Mouse (Mus musculus) heart, postnatal 0 days (tissue): ENCODE measurements around the gene Kansl1. TPM values are rescaled to one million over a fixed set of nuclear protein-coding genes. Genes with fewer than 3 reads are reported as not detected.

ENCODE experiments used
- ATAC-seq: fragments of 200-750 bp; cut with Nextera tagmentation; 2 replicates; pipeline ENCODE4 v1.8.0; 2017; ENCODE audit warnings: low read depth, moderate number of reproducible peaks, moderate library complexity; ENCODE audit not compliant: insufficient read depth
- DNase-seq: peaks from one replicate; pipeline ENCODE4 v3.0.0-alpha.2; 2016; ENCODE audit warnings: low spot score
- H3K27ac ChIP-seq: fragments of 300-500 bp; sonication (generic); 2 replicates; pipeline ENCODE4 v1.5.1; 2014; ENCODE audit warnings: low read depth, mild to moderate bottlenecking
- H3K27me3 ChIP-seq: fragments of 300-500 bp; sonication (generic); 2 replicates; pipeline ENCODE4 v1.6.1; 2014; ENCODE audit warnings: low read length, mixed read lengths; ENCODE audit not compliant: control insufficient read depth, insufficient read depth
- H3K36me3 ChIP-seq: fragments of 300-500 bp; sonication (generic); replicated peaks from 2 replicates; pipeline ENCODE4 v1.6.1; 2014; ENCODE audit warnings: low read length, mixed read lengths; ENCODE audit not compliant: control insufficient read depth, insufficient read depth
- H3K4me1 ChIP-seq: fragments of 300-500 bp; sonication (generic); 2 replicates; pipeline ENCODE4 v1.6.1; 2014; ENCODE audit warnings: antibody characterized with exemption; ENCODE audit not compliant: control insufficient read depth, insufficient read depth
- H3K4me2 ChIP-seq: fragments of 300-500 bp; sonication (generic); 2 replicates; pipeline ENCODE4 v1.6.1; 2014; ENCODE audit warnings: low read depth, mild to moderate bottlenecking, low read length, moderate library complexity
- H3K4me3 ChIP-seq: fragments of 300-500 bp; sonication (generic); 2 replicates; pipeline ENCODE4 v1.5.1; 2014; ENCODE audit warnings: low read depth, low read length
- H3K9ac ChIP-seq: fragments of 300-500 bp; sonication (generic); replicated peaks from 2 replicates; pipeline ENCODE4 v1.6.1; 2014; ENCODE audit warnings: low read depth, low read length, mixed read lengths
- H3K9me3 ChIP-seq: fragments of 300-500 bp; sonication (generic); replicated peaks from 2 replicates; pipeline ENCODE4 v1.6.1; 2016; ENCODE audit warnings: low read length; ENCODE audit not compliant: control insufficient read depth
- CTCF ChIP-seq: IDR thresholded peaks from 2 replicates; pipeline ENCODE4 v1.5.1; 2016; ENCODE audit warnings: antibody characterized with exemption, control low read depth, low read depth
- EP300 ChIP-seq: IDR thresholded peaks from 2 replicates; pipeline ENCODE4 v1.6.1; 2016; ENCODE audit warnings: antibody characterized with exemption, low read depth
- whole genome bisulfite sequencing: fragments of 180-500 bp; shearing (Covaris S2); extraction: QIAGEN DNeasy Blood & Tissue Kit; methylation state at CpG from one replicate; pipeline ENCODE4 v1.1.7; 2014; 5-methylcytosine and 5-hydroxymethylcytosine counted together
- polyA plus RNA-seq: library from polyadenylated mRNA; unstranded; fragments of >200 nt; fragmentation: Nextera tagmentation; extraction: Ambion mirVana; gene quantifications from 2 replicates; pipeline ENCODE4 v1.2.1, GENCODE M21; 2015
- total RNA-seq: library from RNA; depleted of rRNA; stranded (reverse); fragments of >200 nt; gene quantifications from 2 replicates; pipeline ENCODE4 v1.2.3, GENCODE M21; 2014; ENCODE audit warnings: low replicate concordance; rRNA removed

Kansl1 gene
- total RNA-seq (33.5 and 34.7 TPM in 2 replicates), polyA plus RNA-seq (7.5 and 8.3 TPM in 2 replicates)

DNA sequence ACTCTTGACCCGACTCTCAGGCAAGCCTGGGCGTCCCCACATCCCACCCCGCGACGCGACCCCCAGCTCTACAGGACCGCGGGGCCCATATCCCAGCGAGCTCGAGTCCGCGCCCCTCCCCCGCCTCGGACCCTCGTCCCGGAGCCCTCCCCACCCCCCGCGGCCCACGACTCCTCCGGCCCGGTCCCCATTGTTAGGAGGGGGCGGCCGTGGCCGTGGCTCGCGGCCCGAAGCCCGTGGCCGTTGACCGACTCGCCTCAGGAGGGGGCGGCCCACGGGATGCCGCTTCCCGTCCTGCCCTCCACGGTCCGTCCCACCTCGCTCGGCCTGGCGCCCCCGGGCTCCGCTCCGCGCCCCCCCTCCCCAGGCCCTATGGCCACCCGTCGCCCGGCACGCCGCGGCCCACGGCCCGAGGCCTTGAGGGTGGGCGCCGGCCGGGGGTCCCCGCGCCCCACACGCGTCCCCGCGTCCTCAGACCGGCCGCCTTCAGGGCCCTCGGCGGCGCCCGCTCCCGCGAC is at the start of gene Kansl1:
TSS of gene Kansl1 (minus strand) at position 111 of the 518 bp plus-strand sequence.
- Histone ChIP-seq H3K9ac (peak within 1 kb of the TSS; percentile 92), H3K4me3 (peak within 1 kb of the TSS; percentile 97), H3K9me3 (no peaks in the 10 kb centered on the region), H3K4me1 (peaks cover 3% of the 10 kb centered on the region; the same call in 1 of the 2 replicates), H3K36me3 (no peaks in the 10 kb centered on the region), H3K4me2 (peak within 1 kb of the TSS; percentile 83), H3K27me3 (no peaks in the 10 kb centered on the region), H3K27ac (peak within 1 kb of the TSS; percentile 44; the same call in 1 of the 2 replicates)
- TF ChIP-seq CTCF (no peak), EP300 (no peak)
- under 1% methylated on average over 59 of the region's 69 CpGs for WGBS
- DNase-seq (no peak), ATAC-seq (peak; percentile 80)

DNA sequence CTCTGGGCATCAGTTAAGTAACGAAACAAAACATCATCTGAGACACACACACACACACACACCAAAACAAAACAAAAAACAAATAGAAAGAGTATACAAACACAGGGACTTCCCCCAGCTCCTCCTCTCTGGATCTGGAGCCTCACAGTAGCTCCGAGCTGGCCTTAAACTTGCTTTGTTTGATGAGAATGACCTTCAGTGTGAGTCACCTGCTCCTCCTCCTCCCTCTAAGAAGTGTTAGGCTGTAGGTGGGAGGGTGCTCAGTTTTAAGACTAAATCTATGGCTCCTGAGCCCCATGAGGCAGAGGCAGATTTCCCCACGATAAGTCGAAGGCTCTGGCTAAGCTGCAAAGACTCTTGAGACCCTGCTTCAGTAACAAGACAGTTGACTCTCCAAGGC is 43.8 kb upstream of the Kansl1 start:
- no peak overlapping the region for H3K4me2 ChIP-seq
- H3K36me3 ChIP-seq: peaks cover 85% of the 10 kb centered on the region
- H3K9me3 ChIP-seq: no peaks in the 10 kb centered on the region
- no peak overlapping the region for H3K4me3 ChIP-seq
- no peaks in the 10 kb centered on the region for H3K4me1 ChIP-seq
- H3K27me3 ChIP-seq: no peaks in the 10 kb centered on the region
- TF ChIP-seq CTCF: no peak
- no peak for TF ChIP-seq EP300
- H3K9ac ChIP-seq: no peak overlapping the region
- WGBS: 82% methylated on average over 4 of the region's 4 CpGs
- ATAC-seq: no peak
- no peak for DNase-seq
- H3K27ac ChIP-seq: no peak overlapping the region

DNA sequence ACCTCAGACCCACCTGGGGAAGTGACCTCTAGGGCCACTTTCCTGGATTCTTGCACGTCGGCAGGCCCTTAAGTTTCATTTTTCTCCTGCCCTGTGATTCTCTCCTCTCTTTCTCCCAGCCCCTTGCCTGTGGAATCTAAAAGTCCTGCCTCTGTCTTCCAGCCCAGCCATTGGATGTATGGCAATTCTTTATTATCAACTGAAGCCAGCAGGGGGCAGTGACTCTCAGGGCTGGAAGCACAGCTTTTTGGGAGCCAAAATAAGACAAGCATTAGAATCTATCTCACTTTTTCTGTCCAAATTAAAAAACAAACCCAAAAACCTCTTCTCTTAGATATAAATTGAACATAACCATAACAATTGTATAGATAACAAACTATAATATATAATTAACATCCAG is 41.9 kb upstream of the Kansl1 start:
- peak; percentile 70 for TF ChIP-seq CTCF
- no peak for TF ChIP-seq EP300
- peaks cover 85% of the 10 kb centered on the region for H3K36me3 ChIP-seq
- 81% methylated on average over 2 of the region's 2 CpGs for WGBS
- no peaks in the 10 kb centered on the region for H3K27me3 ChIP-seq
- no peaks in the 10 kb centered on the region for H3K9me3 ChIP-seq
- DNase-seq (peak; percentile 28), ATAC-seq (no peak)
- no peak overlapping the region for H3K27ac ChIP-seq
- no peak overlapping the region for H3K4me3 ChIP-seq
- H3K4me2 ChIP-seq: no peak overlapping the region
- H3K9ac ChIP-seq: no peak overlapping the region
- no peaks in the 10 kb centered on the region for H3K4me1 ChIP-seq

DNA sequence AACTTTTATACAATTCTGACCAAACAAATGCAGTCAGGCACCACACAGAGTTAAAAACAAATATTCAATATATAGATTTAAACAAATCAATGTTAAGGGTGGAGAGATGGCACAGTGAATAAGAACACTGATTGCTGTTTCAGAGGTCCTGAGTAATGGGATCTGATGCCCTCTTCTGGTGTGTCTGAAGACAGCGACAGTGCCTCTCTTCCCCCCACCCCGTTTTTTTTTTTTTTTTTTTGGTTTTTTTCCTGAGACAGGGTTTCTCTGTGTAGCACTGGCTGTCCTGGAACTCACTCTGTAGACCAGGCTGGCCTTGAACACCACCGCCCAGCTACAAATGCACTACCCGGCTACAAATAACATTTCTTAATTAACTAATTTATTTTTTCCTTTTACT is 39.8 kb upstream of the Kansl1 start:
- H3K4me1 ChIP-seq: no peaks in the 10 kb centered on the region
- TF ChIP-seq EP300 (no peak), CTCF (no peak)
- H3K27ac ChIP-seq: no peak overlapping the region
- DNase-seq: no peak
- no peak overlapping the region for H3K4me3 ChIP-seq
- peaks cover 84% of the 10 kb centered on the region for H3K36me3 ChIP-seq
- H3K9me3 ChIP-seq: no peaks in the 10 kb centered on the region
- H3K4me2 ChIP-seq: no peak overlapping the region
- 92% methylated on average over 4 of the region's 4 CpGs for WGBS
- H3K27me3 ChIP-seq: no peaks in the 10 kb centered on the region
- H3K9ac ChIP-seq: no peak overlapping the region
- ATAC-seq: no peak

DNA sequence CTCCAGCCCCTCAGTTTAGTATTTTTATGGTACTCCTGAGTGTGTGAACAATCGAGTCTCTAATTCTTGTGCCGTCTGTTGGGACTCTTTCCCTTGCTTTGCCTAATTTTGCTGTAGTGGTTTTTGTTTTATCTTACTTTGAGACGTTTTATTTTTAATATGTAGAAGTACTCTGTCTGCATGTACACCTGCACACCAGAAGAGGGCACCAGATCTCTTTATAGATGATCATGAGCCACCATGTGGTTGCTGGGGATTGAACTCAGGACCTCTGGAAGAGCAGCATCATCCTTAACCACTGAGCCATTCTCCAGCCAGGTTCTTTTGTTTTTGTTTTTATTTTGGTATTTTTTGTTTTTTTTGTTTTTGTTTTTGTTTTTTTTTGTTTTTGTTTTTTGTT is 19.6 kb upstream of the Kansl1 start:
- H3K9me3 ChIP-seq: no peaks in the 10 kb centered on the region
- no peak for TF ChIP-seq EP300
- no peak for TF ChIP-seq CTCF
- no peak for DNase-seq
- H3K9ac ChIP-seq: no peak overlapping the region
- WGBS: 78% methylated on average over 3 of the region's 3 CpGs
- no peak overlapping the region for H3K4me2 ChIP-seq
- no peak for ATAC-seq
- H3K27ac ChIP-seq: no peak overlapping the region
- H3K27me3 ChIP-seq: no peaks in the 10 kb centered on the region
- H3K4me3 ChIP-seq: no peak overlapping the region
- H3K4me1 ChIP-seq: no peaks in the 10 kb centered on the region
- H3K36me3 ChIP-seq: no peaks in the 10 kb centered on the region

DNA sequence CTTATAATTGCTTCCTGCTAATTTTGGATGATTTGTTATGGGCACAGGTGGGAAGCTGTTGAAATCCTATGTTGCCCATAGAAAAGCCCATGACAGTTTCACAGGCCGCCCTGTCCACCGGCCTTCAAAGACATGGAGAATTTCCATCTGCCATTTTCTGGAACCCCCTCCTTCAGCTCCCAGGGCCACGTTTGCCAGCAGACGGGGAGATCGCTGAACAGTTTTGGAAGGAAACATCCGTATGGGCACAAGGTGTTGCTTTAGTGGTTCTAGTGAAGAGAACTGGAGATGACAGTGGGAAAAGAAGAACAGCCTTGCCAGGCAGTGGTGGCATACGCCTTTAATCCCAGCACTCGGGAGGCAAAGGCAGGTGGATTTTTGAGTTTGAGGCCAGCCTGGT is 13.3 kb upstream of the Kansl1 start:
- no peaks in the 10 kb centered on the region for H3K9me3 ChIP-seq
- no peak overlapping the region for H3K4me3 ChIP-seq
- DNase-seq (no peak), ATAC-seq (no peak)
- no peak for TF ChIP-seq EP300
- TF ChIP-seq CTCF: no peak
- no peak overlapping the region for H3K4me2 ChIP-seq
- no peak overlapping the region for H3K9ac ChIP-seq
- WGBS: 83% methylated on average over 8 of the region's 8 CpGs
- no peaks in the 10 kb centered on the region for H3K27me3 ChIP-seq
- H3K36me3 ChIP-seq: no peaks in the 10 kb centered on the region
- no peaks in the 10 kb centered on the region for H3K4me1 ChIP-seq
- H3K27ac ChIP-seq: no peak overlapping the region
